Mouse (Mus musculus) testis, adult 2 months (tissue): ENCODE measurements at regions not wholly inside any gene's neighbourhood (a gene's known extent, or its start where the extent isn't known, plus 50 kb on each side); places are given as distances from the start of the nearest gene placed in this dataset.

Experiments used
- CTCF ChIP-seq: fragments of 200-500 bp; IDR thresholded peaks from 2 replicates; pipeline ENCODE4 v1.5.1; 2012; ENCODE audit warnings: low read depth, mild to moderate bottlenecking, inconsistent platforms, low read length, moderate library complexity; ENCODE audit not compliant: control insufficient read depth, insufficient read depth, insufficient replicate concordance
- POLR2A ChIP-seq: fragments of 200-500 bp; IDR thresholded peaks from 2 replicates; pipeline ENCODE4 v1.6.1; 2012; ENCODE audit warnings: low read depth, mild to moderate bottlenecking, inconsistent platforms, low read length, moderate library complexity; ENCODE audit not compliant: control insufficient read depth

- no peak for TF ChIP-seq CTCF
- no peak for TF ChIP-seq POLR2A
These were observed 206.3 kb downstream of the Pdha2 start for GRCm38 (mm10) chr3:141005885-141006284.
